Mouse (Mus musculus) embryo, embryonic 9.5 days (tissue): ENCODE measurements around the gene Gm20532.

Source experiments
- DNase-seq: peaks from one replicate; pipeline ENCODE4 v3.0.0-alpha.2; 2017; ENCODE audit errors: extremely low spot score

Gene Gm20532

DNA sequence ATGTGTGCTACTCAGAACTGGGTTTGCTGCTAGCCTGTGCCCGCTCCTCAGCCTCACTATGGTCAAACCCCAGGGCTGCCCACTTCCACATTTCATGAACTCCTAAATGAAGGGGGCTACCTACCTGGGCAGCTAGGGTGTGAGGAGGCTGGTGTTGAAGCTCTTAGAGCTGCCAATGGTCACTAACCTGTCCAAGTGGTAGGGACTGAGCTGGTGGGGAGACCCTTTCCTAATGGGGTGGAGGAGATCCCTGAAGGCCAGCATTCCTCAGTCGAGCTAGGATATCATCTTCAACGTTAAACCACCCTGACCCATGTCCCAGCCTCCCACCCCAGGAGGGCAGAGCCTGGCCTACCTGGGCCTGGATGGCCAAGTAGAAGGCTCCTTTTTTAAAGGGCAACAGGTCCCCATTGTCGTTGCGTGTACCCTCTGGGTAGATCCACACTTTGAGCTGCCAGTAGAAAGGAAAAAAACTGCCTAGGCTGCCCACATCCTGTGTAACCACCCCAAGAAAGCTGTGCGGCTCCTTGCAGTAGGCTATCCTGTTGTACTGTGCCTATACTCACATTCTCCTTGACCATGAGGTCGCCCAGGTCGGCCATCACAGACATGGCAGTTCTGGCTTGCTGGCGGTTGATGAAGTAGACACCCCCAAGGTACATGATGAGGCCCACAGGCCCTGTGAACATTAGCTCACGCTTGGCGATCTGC is 9.4 kb downstream of the Gm20532 start:
- DNase-seq, result no peak

DNA sequence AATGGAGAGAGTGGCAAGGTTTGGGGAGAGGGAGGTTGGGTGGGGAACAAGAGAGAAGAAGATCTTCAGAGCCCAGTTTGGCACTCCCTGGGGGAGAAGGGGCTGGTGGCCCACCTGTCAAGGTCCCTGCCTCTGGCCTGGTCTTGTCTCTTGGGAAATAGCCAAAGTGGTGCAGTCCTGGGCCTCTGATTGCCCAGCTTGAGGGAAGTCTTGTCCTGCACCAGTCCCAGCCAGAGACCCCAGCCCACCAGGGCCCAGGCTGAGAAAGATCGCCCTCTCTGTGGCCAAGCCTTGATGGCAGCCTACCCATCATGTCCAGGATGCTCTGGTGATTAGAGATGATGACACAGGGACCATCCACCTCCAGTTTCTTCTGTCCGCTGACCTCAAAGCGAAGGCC is 10.5 kb downstream of the Gm20532 start:
- DNase-seq, result no peak

DNA sequence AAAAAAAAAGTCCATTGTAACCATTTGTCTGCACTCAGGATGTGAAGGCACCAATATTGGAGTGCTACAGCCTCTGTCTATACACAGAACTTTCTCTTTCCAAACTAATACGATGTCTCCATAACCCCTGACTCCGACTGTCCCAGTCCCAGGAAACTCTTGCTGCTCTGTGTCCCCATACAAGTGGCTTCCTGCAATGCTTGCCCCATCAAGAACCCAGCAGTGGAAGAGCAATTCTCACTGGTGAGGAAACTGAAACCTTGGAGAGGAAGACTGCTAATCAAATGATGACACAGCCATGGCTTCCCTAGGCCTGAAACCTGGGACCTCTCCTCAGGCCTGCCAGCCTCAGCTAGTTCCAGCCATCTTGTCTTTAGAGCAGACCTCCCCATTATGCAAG is 11.4 kb downstream of the Gm20532 start:
- no peak for DNase-seq

DNA sequence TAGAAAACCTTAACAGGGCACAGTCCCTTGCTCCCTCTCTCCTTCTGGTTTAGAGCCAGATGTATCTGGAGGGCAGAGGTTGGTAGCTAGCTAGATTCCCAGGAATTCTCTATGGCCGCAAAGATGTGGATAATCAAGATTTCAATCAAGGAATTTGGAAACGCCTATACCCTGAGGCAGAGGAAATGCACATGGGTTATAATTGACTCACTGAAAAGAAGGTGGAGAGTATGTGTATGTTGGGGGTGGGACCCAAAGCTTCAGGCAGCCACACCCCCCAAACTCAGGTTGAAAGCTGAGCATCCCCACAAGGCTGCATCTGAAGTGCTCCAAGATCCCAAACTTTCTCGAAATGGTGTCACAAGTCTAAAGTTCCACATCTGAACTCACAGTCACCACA is 12.0 kb downstream of the Gm20532 start:
- DNase-seq, result no peak

DNA sequence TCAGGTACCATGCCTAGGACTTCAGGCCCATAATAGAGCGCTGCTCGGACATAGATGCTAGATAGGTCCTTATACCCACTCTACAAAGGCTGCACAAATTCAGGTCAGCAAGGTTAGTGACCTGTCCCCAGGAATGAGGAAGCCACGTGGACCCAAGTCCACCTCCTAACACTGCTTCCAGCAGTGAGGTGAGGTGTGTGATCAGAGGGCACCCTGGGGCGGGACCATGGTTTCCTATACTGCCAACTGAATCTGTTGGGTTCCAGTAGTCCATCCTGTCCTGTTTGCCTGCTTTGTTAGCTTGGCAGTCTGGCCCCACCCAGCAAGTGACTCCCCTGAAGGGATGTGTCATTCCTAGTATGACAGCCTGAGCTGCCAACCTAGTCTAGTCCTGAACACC is 13.5 kb downstream of the Gm20532 start:
- DNase-seq, result no peak

DNA sequence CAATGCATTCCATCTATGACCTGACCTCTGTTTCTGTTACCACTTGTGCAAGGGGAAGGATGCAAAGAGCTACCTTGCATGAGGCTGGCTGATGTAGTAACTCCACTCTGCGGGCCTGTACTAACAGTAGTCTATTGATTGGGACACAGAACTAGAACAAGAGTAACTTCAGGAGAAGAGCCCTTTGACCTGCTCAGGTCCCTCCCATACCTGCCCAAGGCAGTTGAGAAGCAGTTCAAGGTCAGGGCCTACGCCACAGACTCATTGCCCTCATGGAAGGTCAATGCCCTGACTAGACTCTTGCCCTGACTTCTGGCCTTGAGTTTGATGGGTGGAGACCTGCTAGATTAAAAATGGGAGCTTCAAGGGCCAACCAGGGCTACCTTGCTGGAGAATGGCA is 14.2 kb downstream of the Gm20532 start:
- DNase-seq, result no peak

DNA sequence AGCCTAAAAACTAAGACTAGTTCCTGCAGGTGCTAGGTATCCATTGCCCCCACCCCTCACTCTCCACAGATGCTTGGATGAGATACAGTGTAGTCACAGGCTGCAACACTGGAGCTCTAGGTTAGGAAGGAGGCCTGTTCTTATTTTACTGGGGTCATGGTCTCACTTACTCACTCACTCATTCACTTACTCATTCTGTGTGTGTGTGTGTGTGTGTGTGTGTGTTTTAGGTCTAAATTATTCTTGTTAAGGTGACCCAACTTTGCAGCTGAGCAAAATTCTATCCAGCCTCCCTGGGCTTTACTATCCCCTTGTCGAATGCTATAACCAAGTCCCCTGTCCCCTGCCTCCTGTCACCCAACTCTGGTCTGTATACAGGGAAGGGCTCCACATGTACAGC is 15.2 kb downstream of the Gm20532 start:
- no peak for DNase-seq

DNA sequence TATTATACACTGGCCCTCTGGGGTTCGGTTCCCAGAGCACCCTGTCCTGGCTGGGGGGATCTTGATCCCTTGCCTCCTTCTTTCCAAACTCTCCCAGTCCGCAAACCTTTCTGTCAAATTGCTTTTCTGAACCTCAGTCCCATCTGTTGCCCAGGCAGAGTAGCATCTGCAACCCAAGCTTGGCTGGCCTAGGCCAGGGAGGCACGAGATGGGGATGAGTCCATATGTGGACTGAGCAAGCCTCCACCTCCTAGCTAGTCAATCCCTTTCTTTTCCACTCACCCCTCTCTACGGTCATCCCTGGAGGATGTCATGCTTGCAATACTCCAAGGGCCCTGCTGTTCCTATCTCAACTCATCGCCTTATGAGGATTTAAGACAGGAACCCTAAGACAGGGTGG is 16.2 kb downstream of the Gm20532 start:
- no peak for DNase-seq

DNA sequence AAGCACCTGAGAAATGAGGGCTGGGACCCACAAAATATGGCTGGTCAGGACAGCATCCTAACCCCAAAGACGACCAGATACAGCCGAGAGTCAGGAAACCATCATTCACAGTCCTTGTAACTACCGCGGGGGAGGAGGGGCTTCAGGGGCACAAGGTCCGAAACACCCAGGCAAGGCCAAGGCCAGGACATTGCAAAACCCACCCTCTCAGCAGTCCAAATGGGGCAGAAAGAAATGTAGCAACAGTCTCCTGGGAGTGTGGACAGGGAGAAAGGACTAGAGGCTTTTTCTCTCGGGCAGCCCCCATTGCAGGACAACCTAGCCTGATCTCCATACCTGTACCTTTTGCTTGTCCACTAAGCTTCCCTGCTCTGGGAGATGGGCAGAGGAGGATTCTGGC is 16.7 kb downstream of the Gm20532 start:
- no peak for DNase-seq

DNA sequence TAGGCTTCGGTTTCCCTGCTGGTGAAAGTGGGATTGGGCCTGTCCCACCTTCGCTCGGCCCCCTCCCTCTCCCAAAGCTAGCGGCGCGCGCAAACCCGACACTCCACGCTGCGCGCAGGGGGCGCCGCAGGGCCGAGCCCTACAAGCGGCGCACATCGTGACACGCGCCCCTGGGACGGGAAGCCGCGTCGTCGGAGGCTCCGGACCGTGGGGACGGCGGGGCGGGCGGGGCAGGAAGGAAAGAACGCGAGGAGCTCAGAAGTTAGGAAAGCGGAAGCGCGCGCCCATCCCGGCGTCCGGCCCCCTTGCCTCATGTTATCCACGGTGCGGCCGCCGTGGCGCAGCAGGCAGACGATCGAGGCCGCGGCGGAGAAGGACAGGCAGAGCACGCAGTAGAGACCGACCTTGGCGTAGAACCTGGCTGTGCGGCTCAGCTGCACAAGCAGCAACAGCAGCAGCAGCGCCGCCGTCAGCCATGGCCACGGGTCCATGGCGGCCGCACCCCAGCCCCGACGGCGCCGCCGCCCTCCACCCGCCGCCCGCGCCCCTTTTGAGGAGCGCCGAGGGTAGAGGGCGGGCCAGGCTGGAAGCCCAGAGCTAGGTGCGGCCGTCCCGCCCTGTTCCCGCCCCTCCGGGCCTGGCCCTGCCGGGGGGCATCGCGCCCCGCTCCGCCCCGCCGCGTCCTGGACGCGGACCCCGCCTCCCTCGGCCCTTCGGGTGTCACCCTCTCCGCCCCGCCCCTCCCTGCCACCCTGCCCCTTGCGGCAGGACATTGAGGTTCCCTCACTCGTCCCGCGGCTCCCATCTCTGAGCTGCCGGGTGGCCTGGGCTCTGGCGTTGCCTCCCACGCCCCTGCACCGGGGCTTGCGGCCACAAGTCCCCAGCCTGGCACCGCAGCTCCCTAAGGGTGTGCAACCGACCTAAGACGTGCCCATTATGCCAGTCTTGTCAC is 17.6 kb downstream of the Gm20532 start, which contains the start of gene Agpat2:
Gene Agpat2 (minus strand): TSS at position 698 of the 952 bp plus-strand sequence.
- DNase-seq, result peak; percentile 78

DNA sequence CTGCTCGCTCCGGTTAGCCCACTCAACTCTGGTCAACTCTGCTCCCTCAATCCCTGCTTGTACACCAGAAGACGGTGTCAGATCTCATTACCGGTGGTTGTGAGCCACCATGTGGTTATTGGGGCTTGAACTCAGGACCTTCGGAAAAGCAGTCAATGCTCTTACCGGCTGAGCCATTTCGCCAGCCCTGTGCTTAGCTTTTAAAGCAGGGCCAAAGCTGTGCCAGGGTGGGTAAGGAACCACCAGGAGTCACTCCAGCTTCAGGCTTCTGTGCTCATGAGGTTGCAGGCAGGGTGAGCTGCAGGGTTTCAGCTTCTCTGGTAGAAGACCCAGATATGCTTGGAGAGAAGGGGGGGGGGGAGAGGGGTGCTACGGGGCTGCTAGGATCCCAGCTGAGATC is 18.9 kb downstream of the Gm20532 start:
- DNase-seq, result no peak

DNA sequence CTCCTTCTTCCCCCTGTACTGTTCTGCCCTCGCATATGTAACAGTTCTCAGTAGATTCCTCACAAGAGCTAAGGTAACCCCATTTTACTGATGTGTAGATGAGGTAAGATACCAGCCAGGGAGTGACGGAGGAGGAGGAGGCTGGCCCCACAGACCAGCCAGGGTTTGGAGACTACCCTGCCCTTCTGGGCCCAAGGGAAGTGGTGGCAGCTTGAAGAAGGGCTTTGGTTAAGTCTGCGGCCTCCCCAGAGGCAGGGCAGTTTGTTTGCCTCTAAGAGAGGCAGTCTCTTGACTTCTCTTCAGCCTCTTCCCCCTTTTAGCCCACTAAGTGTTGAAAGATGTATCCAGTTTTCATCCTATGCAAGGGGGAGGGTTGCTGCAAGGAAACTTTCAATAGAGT is 20.1 kb downstream of the Gm20532 start:
- DNase-seq, result no peak

DNA sequence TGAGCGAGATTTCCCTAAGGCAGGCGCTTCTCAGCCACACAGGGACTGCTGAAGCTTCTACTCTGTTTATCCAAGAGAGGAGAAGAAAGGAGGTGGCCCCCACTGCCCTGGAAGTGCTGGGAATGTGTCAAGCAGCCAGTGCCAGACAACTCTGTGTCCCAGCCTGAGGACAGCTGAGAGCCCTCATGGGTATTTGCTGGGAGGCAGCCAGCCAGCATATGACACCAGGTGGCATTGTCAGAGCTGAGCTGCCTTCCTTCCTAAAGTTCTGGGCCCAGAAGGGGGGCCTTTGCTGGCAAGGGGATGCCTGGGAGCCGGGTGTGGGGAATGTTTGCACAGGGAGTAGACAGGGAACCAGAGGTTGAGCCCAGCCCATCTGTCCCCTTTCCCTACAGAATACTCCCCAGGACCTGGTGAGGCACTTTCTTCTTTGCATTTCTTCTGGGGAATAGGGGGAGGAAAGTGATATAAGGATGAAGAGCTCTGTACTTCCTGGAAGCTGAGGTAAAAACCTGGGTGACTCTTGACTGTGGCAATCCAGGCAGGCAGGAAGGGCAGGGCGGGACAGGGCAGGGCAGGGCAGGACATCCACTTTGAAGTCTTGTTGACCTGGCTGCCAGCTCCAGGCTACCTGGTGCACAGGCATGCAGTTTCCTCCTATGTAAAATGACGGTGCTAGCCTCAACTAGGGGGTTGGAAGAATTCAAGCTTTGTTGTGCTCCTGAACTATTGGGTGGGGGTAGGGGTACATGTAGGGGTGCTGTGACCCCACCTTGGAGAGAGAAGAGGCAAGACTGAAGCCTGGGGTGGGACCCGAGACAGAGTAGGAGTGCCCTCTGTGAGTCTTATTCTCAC is 20.8 kb downstream of the Gm20532 start:
- no peak for DNase-seq

DNA sequence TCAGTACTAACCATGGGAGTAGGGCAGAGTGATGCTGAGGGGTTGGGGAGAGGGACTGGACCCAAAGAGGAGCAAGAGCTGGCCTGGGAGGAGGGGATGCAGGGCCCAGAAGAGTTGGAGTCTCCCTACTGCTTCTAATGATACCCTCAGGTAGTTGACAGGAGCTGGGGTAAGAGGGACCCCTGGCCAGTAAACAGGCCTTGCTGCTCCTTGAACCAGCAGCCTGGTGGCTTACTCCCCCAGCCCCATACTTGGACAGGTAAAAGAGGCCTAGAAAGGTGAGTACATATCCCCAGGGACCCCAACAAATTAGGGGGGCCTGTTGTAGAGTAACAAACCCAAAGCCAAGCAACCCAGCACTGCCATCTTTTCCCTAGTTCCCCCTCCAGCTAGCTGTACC is 22.3 kb downstream of the Gm20532 start:
- no peak for DNase-seq

DNA sequence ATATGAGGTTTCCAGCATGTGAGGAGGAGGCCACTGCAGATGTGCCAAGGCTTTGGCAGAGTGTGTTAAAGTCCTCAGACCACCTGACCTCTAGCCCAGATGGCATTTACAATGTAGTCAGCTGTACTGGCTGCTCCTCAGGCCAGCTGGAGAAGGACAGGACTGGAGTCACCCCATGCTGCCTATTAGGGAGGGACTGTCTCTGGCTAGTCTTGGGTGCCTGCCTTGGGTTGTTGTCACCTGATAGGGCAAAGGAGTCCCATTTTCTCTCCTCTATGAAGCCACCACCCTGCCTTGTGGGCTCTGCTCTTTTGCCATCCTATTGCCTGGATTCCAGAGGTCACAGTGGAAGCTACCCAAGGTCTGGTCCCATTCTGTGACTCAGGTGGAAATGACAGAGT is 22.8 kb downstream of the Gm20532 start:
- no peak for DNase-seq

DNA sequence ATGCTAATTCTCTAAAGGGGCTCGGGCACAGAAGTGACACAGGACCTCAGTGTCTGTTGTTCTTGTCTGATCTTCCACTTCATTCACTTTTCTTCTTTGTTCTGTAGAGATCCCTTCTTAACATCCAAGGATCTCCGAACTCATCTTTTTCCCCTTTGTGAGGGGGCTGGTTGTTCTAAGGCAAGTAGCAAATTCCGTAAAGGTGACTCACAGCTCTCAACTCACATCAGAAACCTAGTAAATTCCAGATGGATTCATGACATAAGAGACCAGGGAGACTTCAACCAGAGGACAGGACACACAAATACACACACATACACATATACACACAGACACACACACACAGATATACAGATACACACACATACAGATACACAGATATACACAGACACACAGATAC is 24.1 kb downstream of the Gm20532 start:
- no peak for DNase-seq

DNA sequence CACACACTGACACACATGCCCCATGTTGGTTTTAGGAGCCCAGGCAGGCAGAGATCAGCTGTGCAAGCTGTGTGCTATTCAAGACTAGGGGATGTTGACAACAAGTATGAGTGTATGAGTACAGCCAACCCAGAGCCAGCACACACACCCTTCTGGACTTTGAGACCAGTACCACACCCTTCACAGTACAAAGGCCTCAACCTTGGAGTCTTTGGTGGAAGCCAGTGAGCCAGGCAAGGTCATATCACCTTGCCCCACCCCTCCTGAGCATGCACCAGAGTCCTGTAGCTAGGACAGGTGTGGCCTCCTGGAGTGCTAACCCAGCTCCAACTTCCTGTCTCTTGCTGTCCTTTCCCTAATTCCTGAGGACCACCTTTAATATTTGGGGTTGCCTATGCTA is 24.6 kb downstream of the Gm20532 start:
- DNase-seq, result no peak

DNA sequence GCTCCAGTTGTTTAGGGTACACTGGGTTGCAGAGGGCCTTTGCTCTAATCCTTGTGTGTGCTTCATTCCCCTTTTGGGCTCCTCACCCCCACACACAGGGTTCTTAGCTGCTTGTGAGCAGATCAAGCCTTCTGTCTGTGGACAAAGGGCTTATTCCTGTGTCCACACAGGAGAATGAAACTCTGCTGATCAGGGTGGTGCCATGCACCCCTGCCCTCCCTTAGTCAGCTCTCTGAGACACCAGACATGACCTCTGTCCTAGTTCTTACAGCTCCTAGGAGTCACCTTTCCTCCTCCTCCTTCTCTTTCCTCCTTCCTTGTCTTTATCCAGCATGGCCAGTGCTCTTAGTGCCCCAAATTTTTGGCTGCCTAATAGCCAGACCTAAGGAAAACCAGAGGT is 25.5 kb downstream of the Gm20532 start:
- no peak for DNase-seq

DNA sequence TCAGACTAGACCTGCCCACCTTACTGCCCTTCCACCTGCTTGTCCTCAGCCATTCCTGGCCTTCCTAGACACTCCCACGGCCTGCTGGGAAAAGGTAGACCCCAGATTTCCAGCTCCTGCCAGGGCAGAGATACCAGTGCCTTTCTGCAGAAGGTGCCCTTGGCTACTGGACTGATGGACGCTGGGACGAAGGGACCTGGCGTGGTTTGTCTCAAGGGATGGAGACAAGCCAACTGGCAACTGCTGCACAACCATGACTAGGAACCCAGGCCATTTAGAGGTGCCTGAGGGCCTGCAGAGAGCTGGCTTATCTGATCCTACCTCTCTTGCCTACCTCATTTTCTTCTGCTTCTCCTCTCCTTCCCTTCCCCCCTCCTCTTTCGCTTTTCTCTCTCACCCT is 28.5 kb downstream of the Gm20532 start:
- no peak for DNase-seq

DNA sequence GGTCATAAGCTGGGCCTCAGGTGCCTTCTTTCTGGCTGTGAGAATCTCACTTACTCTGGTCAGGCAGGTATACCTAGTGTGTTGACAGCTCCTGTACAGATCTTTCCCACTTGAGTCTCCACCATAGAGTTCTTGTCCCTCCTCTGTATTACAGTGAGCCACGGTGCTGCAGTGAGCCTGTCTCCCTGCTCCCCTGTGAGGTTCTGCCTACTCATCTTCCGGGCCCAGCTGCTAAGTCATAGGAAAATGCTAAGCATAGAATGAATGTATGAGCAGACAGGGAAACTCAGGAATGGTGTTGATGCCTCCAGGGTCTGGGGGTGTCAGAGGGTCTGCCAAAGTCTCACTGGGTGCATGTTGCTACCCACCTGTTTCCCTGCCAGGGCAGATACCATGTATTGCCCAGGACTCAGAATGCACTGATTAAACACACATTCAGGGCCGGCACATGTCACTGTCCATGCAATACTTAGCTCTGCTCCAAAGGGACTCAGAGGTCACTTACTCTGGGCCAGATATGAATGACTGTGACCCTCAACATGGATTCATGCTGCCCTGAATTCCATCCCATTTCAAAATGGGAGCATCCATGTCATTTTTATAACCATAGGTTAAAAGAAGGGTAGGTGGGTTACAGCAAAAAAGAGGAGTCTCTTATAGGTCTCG is 29.2 kb downstream of the Gm20532 start:
- DNase-seq, result no peak

DNA sequence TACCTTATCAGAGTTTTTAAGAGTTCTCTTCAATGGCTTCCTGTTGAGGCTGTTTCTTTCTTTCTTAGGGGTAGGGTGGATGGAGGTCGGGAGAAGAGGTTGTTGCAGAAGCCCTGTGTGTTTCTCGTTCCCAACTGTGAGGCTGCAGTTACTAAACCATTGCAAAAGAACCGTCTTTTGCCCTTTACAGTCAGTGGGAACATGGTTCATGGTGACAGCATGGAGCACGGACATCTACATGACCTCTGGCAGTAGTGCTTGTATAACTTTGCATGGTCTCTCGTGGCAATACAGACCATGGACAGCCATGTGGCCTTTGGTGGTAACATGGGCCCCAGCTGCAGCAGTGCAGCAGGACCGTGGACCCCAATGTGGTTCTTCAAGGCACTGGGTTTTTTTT is 30.9 kb downstream of the Gm20532 start:
- DNase-seq, result no peak

DNA sequence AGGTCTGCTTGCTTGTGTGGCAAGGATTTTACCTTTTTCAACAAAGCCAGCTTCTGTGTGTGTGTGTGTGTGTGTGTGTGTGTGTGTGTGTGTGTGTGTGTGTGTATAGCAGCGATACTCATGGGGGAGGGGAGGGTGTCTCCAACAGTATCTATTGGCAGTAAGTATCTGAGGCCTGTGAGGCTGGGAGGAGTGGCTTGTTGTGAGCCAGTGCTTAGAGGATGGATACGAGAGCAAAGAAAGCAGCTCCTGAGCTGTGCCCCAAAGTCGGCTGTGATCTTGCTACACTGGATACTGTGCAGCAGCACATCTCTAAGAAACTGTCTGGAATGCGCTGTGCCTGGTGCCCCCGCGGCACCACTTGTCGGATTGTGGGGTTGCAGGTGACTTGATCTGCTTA is 31.5 kb downstream of the Gm20532 start:
- no peak for DNase-seq
